Mouse (Mus musculus): Measurements from ENCODE around the gene Tbc1d24. TPM values are rescaled to one million over a fixed set of nuclear protein-coding genes. Genes with fewer than 3 reads are reported as not detected.
A peak's percentile ranks its signal among the peaks of the same experiment; 100 is the strongest.

Gene Tbc1d24
- polyA plus RNA-seq, 1 experiment from 2014 or later, result 5.1 TPM

DNA sequence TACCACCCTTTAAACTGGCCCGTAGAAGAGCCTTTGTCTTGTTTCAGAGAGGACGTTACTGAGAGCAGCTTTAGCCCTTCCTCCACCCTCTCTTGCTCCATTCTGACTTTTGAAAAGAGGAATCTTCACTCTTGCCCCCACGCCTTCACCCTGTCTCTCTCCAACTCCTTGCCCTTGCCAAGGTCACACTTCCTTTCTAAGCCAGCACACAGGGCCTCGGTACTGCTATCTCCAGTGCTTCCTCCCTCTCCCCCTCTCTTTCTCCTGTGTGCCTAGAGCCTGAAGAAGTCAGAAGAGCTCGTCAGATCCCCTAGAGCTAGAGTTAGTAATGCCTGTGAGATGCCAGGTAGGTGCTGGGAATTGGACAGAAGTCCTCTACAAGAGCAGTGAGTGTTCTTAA is 34.6 kb downstream of the Tbc1d24 start:
- Histone ChIP-seq H3K4me3 (no peak overlapping the region), H3K4me2 (no peak overlapping the region)
- whole genome bisulfite sequencing, result 66% methylated on average over 5 of the region's 5 CpGs

GRCm38 (mm10) chr17:24170125-24170524 is 35.2 kb downstream of the Tbc1d24 start:
- Histone ChIP-seq H3K4me1 (replicated peaks) (peaks cover 28% of the 10 kb centered on the region), H3K27ac (ENCODE audit: poor library complexity, severe bottlenecking) (peak overlapping the region; percentile 95; the same call in 1 of the 2 replicates), H3K9ac (peak overlapping the region; percentile 83), H3K36me3 (peaks cover 22% of the 10 kb centered on the region), H3K27me3 (replicated peaks) (no peaks in the 10 kb centered on the region), H3K9me3 (replicated peaks) (no peaks in the 10 kb centered on the region), H3K4me3 (peak overlapping the region; percentile 69), H3K4me2 (peak overlapping the region; percentile 84)
- 67% methylated on average over 3 of the region's 3 CpGs for WGBS
- ATAC-seq (ENCODE audit: insufficient number of reproducible peaks, low FRiP score), result no peak

More for the DNA sequence above, 34.6 kb downstream of the Tbc1d24 start:
- Histone ChIP-seq H3K4me1 (replicated peaks) (peaks cover 22% of the 10 kb centered on the region), H3K27me3 (replicated peaks) (no peaks in the 10 kb centered on the region), H3K36me3 (peaks cover 16% of the 10 kb centered on the region), H3K27ac (ENCODE audit: poor library complexity, severe bottlenecking) (no peak overlapping the region), H3K9ac (no peak overlapping the region), H3K9me3 (replicated peaks) (no peaks in the 10 kb centered on the region)
- no peak for ATAC-seq (ENCODE audit: insufficient number of reproducible peaks, low FRiP score)

GRCm38 (mm10) chr17:24169317-24170065 is 35.9 kb downstream of the Tbc1d24 start, which contains the start of gene Atp6v0c:
Gene Atp6v0c (minus strand): TSS chr17:24169702.
- Histone ChIP-seq H3K9me3 (replicated peaks) (no peaks in the 10 kb centered on the region), H3K36me3 (peaks cover 28% of the 10 kb centered on the region), H3K4me3 (peak within 1 kb of the TSS; percentile 69), H3K9ac (peak within 1 kb of the TSS; percentile 83), H3K27me3 (replicated peaks) (no peaks in the 10 kb centered on the region), H3K4me1 (replicated peaks) (peaks cover 34% of the 10 kb centered on the region), H3K4me2 (peak within 1 kb of the TSS; percentile 84), H3K27ac (ENCODE audit: poor library complexity, severe bottlenecking) (peak within 1 kb of the TSS; percentile 95)
- peak; percentile 92 for ATAC-seq (ENCODE audit: insufficient number of reproducible peaks, low FRiP score)
- under 1% methylated on average over 58 of the region's 58 CpGs for WGBS

- peak; percentile 78 for ATAC-seq (ENCODE audit: insufficient number of reproducible peaks, low FRiP score)
- Histone ChIP-seq H3K4me1 (replicated peaks) (peaks cover 34% of the 10 kb centered on the region), H3K36me3 (peaks cover 30% of the 10 kb centered on the region), H3K9me3 (replicated peaks) (no peaks in the 10 kb centered on the region), H3K4me2 (peak overlapping the region; percentile 84), H3K9ac (peak overlapping the region; percentile 83), H3K27me3 (replicated peaks) (no peaks in the 10 kb centered on the region), H3K4me3 (peak overlapping the region; percentile 69), H3K27ac (ENCODE audit: poor library complexity, severe bottlenecking) (peak overlapping the region; percentile 95)
- WGBS, result under 1% methylated on average over 40 of the region's 41 CpGs
Measured at GRCm38 (mm10) chr17:24168590-24169277, 36.6 kb downstream of the Tbc1d24 start.

GRCm38 (mm10) chr17:24167891-24168505 is 37.4 kb downstream of the Tbc1d24 start:
- H3K4me2 ChIP-seq, result peak overlapping the region; percentile 84
- H3K4me3 ChIP-seq, result peak overlapping the region; percentile 69
- peak overlapping the region; percentile 95 for H3K27ac ChIP-seq (ENCODE audit: poor library complexity, severe bottlenecking)
- H3K36me3 ChIP-seq, result peaks cover 30% of the 10 kb centered on the region
- H3K4me1 ChIP-seq (replicated peaks), result peaks cover 38% of the 10 kb centered on the region
- no peak for ATAC-seq (ENCODE audit: insufficient number of reproducible peaks, low FRiP score)
- 61% methylated on average over 7 of the region's 7 CpGs for whole genome bisulfite sequencing
- peak overlapping the region; percentile 83 for H3K9ac ChIP-seq
- H3K9me3 ChIP-seq (replicated peaks), result no peaks in the 10 kb centered on the region
- H3K27me3 ChIP-seq (replicated peaks), result no peaks in the 10 kb centered on the region

GRCm38 (mm10) chr17:24167120-24167519 is 38.2 kb downstream of the Tbc1d24 start:
- Histone ChIP-seq H3K36me3 (peaks cover 30% of the 10 kb centered on the region), H3K9me3 (replicated peaks) (no peaks in the 10 kb centered on the region), H3K27me3 (replicated peaks) (no peaks in the 10 kb centered on the region), H3K27ac (ENCODE audit: poor library complexity, severe bottlenecking) (no peak overlapping the region), H3K9ac (0 out of 2 replicates have a peak overlapping the region, but pooled peaks have one; percentile 83), H3K4me3 (no peak overlapping the region), H3K4me2 (peak overlapping the region; percentile 84; the same call in 1 of the 2 replicates), H3K4me1 (replicated peaks) (peaks cover 45% of the 10 kb centered on the region)
- WGBS, result 81% methylated on average over 6 of the region's 6 CpGs
- no peak for ATAC-seq (ENCODE audit: insufficient number of reproducible peaks, low FRiP score)

DNA sequence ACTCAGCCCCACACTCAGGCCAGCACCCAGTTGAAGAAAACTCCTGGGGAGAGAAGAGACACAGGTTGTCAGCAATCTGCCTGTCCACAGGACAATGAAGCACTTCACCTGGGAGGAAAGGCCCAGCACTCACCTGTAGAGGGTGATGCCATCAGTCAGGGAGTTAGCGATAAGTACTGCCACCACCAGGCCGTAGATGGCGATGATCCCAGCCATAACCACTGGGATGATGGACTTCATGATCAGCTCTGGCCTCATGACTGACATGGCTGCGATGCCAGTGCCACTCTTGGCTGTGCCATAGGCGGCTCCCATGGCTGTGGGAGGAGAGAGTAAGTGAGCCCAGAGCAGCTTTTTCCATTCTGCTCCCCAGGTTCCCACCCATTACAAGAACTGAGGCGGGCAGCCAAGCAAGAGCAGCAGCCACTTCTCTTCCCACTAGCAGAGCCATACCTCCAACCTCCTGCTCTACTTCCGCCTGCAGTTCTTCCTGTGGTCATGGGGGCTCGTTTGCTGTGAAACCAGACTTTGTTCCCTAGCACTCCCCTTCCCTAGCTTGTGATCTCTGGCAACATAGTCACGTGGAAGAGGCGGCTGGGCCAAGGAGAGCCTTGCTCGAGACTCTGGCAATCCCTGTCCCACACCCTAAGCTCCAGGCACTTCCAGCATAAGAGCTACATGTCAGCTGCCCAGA is 40.6 kb downstream of the Tbc1d24 start:
- ATAC-seq (ENCODE audit: insufficient number of reproducible peaks, low FRiP score), result no peak
- 77% methylated on average over 11 of the region's 11 CpGs for WGBS
- peaks cover 39% of the 10 kb centered on the region for H3K4me1 ChIP-seq (replicated peaks)
- no peak overlapping the region for H3K4me3 ChIP-seq
- H3K9me3 ChIP-seq (replicated peaks), result no peaks in the 10 kb centered on the region
- H3K27ac ChIP-seq (ENCODE audit: poor library complexity, severe bottlenecking), result no peak overlapping the region
- peak overlapping the region; percentile 29; the same call in 1 of the 2 replicates for H3K9ac ChIP-seq
- no peak overlapping the region for H3K4me2 ChIP-seq
- H3K36me3 ChIP-seq, result peaks cover 30% of the 10 kb centered on the region
- H3K27me3 ChIP-seq (replicated peaks), result no peaks in the 10 kb centered on the region

- Histone ChIP-seq H3K9ac (peak within 1 kb of the TSS; percentile 90), H3K4me3 (peak within 1 kb of the TSS; percentile 95), H3K4me2 (peak within 1 kb of the TSS; percentile 100), H3K27me3 (replicated peaks) (no peaks in the 10 kb centered on the region), H3K4me1 (replicated peaks) (peaks cover 38% of the 10 kb centered on the region), H3K36me3 (peaks cover 30% of the 10 kb centered on the region), H3K9me3 (replicated peaks) (no peaks in the 10 kb centered on the region), H3K27ac (ENCODE audit: poor library complexity, severe bottlenecking) (peak within 1 kb of the TSS; percentile 91)
- under 1% methylated on average over 47 of the region's 47 CpGs for WGBS
- ATAC-seq (ENCODE audit: insufficient number of reproducible peaks, low FRiP score), result peak; percentile 94
Measured at GRCm38 (mm10) chr17:24163176-24163962, 42.0 kb downstream of the Tbc1d24 start, which contains the start of gene Amdhd2. Gene Amdhd2 (minus strand): TSS chr17:24163766.

DNA sequence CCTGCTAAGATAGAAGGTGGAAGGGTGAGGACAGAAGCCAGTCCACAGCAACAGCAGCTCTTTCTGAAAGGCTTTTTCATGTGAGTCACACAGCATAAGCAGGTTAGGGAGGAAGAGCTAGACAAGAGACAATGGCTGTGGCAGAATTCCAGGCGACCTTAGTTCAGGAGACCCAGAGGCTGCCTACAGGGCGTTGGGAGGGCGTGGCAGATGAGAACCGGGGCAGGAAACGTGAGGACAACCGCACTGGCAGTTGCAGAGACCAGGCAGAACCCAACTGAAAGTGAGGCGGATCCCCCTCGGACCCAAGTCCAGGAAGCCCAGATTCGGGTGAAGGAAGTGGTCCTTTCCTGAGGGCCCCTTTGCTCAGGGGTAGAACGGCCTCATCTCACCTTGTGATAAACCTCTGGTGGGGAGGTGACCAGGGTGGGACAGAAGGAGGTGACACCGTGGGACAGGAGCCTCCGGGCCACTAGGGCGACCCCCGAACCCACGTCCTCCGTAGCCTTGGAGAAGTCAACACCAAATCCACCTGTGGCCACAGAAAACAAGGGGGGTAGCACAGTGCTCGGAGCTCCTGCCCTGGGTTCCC is 42.7 kb downstream of the Tbc1d24 start:
- Histone ChIP-seq H3K27me3 (replicated peaks) (no peaks in the 10 kb centered on the region), H3K9ac (peak overlapping the region; percentile 90), H3K9me3 (replicated peaks) (no peaks in the 10 kb centered on the region), H3K4me2 (peak overlapping the region; percentile 100), H3K4me3 (peak overlapping the region; percentile 95), H3K27ac (ENCODE audit: poor library complexity, severe bottlenecking) (peak overlapping the region; percentile 91; the same call in 1 of the 2 replicates), H3K36me3 (peaks cover 32% of the 10 kb centered on the region), H3K4me1 (replicated peaks) (peaks cover 31% of the 10 kb centered on the region)
- 12% methylated on average over 17 of the region's 17 CpGs for WGBS
- no peak; the same call in none of the 2 replicates for ATAC-seq (ENCODE audit: insufficient number of reproducible peaks, low FRiP score)

DNA sequence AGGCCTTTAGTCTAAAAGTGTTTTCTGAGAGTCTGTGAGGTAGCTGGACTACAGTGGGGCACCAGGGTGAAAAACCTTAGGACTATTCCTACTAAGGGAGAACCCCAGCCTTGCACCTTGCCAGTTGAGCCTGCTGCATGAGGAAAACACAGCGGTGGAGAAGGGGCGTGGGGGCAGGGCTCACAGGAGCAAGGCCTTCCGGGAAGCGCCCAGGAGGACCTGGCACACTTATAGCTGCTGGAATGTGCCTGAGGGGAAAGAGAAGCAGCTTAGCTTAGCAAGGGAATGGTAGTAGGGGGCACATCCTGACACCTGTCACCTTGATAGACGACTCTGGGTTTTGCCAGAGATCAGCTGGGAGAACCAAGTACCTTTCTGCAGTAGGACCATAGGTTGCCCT is 43.9 kb downstream of the Tbc1d24 start:
- no peak overlapping the region for H3K4me3 ChIP-seq
- H3K4me2 ChIP-seq, result no peak overlapping the region
- no peaks in the 10 kb centered on the region for H3K9me3 ChIP-seq (replicated peaks)
- peaks cover 29% of the 10 kb centered on the region for H3K36me3 ChIP-seq
- no peaks in the 10 kb centered on the region for H3K27me3 ChIP-seq (replicated peaks)
- ATAC-seq (ENCODE audit: insufficient number of reproducible peaks, low FRiP score), result no peak
- peaks cover 25% of the 10 kb centered on the region for H3K4me1 ChIP-seq (replicated peaks)
- whole genome bisulfite sequencing, result 71% methylated on average over 5 of the region's 5 CpGs
- no peak overlapping the region for H3K27ac ChIP-seq (ENCODE audit: poor library complexity, severe bottlenecking)
- H3K9ac ChIP-seq, result no peak overlapping the region

Data from heart, embryonic 12.5 days (tissue).